Mouse (Mus musculus) layer of hippocampus, postnatal 14 days (tissue): ENCODE results near the gene Aimp1. TPM values are rescaled to one million over a fixed set of nuclear protein-coding genes. Genes with fewer than 3 reads are reported as not detected.

ENCODE experiments used
- DNase-seq, 2 experiments: peaks; one replicate each; pipeline ENCODE4 v3.0.0; 2021 to 2022; ENCODE audit warnings: low spot score in 2 of 2, mixed read lengths in 1 of 2
- long read RNA-seq, 2 experiments: library from polyadenylated mRNA; stranded (forward); transcript quantifications; one replicate each; pipeline ENCODE4 v2.0.0; 2021
- total RNA-seq, 2 experiments: library from RNA; stranded (reverse); gene quantifications; 2 replicates each; pipeline ENCODE4 v1.2.3; 2021

The Aimp1 gene
- 10 to 100 TPM; 50.3 to 52.9 TPM for total RNA-seq
- long read RNA-seq, experiment 1, transcript Aimp1-201 (7 exons, 1,126 nt): major isoform, 33 of 38 reads
- long read RNA-seq, experiment 1, partial matches to known transcripts: 4 of 38 reads
- long read RNA-seq, experiment 1, other reads (novel, unspliced or antisense): 1 of 38 reads
- long read RNA-seq, experiment 2, transcript Aimp1-201 (7 exons, 1,126 nt): major isoform, 52 of 60 reads
- long read RNA-seq, experiment 2, partial matches to known transcripts: 4 of 60 reads
- long read RNA-seq, experiment 2, other reads (novel, unspliced or antisense): 4 of 60 reads

GRCm38 (mm10) chr3:132684231-132684928 is at the start of gene Aimp1:
TSS of gene Aimp1 (minus strand) at chr3:132684370.
- DNase-seq: no peak

- no peak for DNase-seq
Measured at GRCm38 (mm10) chr3:132724326-132724725, 40.2 kb upstream of the Aimp1 start.

DNA sequence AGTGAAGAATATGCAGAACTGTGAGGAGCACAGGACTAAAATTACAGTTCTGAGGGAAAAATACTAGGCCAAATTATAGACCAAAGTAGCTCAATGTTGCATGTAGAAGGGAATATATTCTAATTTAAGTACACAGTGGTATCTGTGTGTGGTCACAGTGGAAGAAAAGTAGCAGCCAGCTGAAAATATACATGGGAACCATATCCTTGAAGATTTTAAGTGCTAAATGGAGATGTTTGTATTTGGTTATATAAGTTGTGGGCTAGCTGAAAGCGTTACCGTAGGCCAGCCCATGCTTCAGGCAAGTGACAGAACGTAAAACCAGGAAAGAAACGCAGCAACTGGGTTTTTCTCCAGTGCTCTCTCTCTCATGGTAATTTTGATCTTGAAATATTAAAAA is 33.1 kb upstream of the Aimp1 start:
- DNase-seq: no peak

GRCm38 (mm10) chr3:132713913-132714312 is 29.7 kb upstream of the Aimp1 start:
- DNase-seq: no peak

- no peak for DNase-seq
Measured at GRCm38 (mm10) chr3:132706977-132707376, 22.8 kb upstream of the Aimp1 start.

GRCm38 (mm10) chr3:132704216-132704615 is 20.0 kb upstream of the Aimp1 start:
- no peak for DNase-seq

- peak in 1 of 2 experiments; percentile 21 for DNase-seq
Measured at GRCm38 (mm10) chr3:132701368-132701767, 17.2 kb upstream of the Aimp1 start.

DNA sequence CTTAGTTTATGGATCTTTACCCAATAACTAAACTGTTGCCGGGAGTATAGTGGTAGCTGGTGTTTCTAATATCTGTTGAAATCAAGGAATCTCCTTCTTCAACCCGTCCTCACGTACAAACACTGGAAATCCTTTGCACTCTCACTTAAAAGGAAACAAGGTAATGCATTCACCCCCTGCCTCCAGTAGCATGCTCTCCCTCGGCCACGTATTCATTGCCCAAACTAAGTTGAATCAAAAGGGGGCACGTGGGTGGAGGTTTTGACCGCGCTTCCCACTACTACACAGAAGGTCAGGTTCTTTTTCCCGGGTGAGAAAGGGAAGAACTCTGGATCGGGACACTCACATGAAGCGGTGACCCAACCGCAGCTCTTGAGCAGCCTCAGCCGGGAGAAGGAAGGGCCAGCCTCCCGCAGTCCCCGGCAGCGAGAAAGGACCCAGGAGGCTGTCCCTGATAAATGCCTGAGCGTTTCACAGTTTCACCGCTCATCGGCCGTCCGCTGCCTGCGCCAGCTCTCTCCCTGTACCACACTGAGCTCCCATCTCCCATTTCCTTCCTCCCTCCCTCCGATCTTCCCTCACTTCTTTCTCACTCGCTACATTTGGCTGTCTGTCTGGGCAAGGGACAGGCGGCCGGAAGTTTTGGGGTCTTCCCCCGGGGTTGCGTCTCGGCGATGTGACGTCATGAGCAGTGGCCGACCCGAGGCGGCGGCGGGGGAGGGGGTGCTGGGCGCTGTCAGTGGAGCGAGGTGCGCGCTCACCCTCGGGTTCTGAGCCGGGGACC is 531 bp downstream of the Aimp1 start, which contains the start of gene Tbck:
Tbck (plus strand) TSS at position 698 of the 784 bp plus-strand sequence.
- peak; percentile 95 to 97 for DNase-seq

- no peak for DNase-seq
Measured at GRCm38 (mm10) chr3:132677494-132677893, 6.7 kb downstream of the Aimp1 start.

GRCm38 (mm10) chr3:132655955-132656354 is 28.2 kb downstream of the Aimp1 start:
- DNase-seq: no peak

GRCm38 (mm10) chr3:132653959-132654358 is 30.2 kb downstream of the Aimp1 start:
- no peak for DNase-seq

- DNase-seq: no peak
Measured at GRCm38 (mm10) chr3:132651776-132652175, 32.4 kb downstream of the Aimp1 start.

GRCm38 (mm10) chr3:132650191-132650590 is 34.0 kb downstream of the Aimp1 start:
- no peak for DNase-seq

DNA sequence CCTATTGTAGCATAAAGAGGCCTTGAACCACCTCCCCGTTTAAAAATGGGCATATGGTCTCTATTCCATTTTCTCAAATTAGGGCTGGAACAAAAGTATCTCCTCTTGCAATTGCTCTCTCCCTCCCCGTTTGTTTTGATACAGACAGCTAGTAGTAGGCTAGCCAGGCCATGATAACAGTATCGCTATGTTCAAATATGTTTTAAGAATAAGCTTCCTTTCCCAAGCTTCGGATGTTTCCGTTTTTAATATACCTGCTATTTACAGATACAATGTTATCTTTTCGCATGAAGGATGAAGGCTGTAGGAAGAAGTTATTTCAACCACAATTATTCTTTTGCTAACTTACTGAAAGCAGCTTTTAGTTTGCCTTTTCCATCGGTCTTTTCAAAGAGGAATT is 34.8 kb downstream of the Aimp1 start:
- no peak for DNase-seq

DNA sequence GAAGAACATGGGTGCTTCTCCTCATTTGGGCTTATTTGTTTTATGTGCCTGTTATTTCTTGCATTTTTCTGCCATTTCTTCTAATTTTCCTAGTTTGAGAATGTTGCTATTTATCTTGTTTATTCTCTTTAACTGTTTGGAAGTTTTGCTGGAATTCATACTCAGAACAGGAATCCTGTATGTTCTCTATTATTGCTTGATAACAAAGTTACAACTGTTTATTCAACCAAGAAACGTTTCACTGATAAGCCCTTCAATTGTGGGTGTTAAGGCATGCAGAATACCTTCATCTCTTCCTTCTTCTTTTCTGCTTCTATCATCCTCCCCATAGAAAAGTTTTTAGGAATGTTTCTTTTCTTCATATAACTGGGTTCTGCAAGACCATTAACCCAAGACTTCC is 37.4 kb downstream of the Aimp1 start:
- no peak for DNase-seq

- no peak for DNase-seq
Measured at GRCm38 (mm10) chr3:132644071-132644470, 40.1 kb downstream of the Aimp1 start.

GRCm38 (mm10) chr3:132637080-132637479 is 47.1 kb downstream of the Aimp1 start:
- no peak for DNase-seq

DNA sequence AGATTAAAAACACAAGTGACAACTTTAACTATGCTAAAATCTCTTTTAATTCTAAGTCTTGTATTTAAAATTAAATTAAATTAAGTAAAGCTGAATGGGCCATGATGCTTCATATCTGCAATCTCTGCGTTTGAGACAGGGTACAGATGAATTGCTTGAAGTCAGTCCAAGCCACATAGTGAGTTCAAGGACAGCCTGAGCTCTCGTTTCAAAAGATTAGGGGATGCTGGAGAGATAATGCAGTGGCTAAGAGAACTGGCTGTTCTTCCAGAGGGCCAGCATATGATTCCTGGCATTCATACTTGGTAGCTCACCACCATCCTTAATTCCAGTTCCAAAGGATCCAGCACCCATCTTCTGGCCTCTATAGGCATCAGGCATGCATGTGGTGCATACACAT is 50.9 kb downstream of the Aimp1 start:
- DNase-seq: no peak

DNA sequence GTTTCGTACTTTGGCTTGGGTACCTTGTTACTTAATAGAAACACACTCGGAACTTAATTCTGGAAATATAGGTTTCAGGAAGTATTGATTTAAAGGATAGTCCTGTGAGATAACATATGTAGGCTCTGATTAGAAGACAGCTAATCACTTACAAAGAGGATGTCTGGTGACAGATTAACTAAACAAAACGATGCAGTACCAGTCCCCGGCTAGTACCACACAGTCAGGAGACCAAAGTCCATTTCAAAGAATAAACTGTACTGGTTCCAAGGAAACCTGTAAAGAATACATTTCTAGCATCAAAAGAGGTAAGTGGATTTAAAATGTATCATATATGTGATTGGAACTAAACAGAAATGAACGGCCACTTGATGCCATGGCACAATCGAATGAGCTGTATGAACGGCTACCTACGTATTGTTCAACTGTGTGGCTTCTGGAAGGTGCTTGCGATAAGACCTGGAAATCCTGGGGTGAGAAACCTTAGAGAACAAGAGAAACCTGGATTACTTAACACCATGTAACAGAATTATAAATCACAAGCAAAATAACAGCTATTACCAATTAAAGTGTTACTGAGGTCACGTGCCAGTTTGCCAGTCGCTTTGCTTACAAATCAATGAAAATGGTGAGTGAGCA is 54.5 kb downstream of the Aimp1 start, which contains the start of gene Gimd1:
Gimd1 (plus strand) TSS at position 220 of the 639 bp plus-strand sequence.
- DNase-seq: no peak

GRCm38 (mm10) chr3:132628741-132629140 is 55.4 kb downstream of the Aimp1 start:
- DNase-seq: peak in 1 of 2 experiments; percentile 16
